Mouse (Mus musculus) kidney, postnatal 0 days (tissue): ENCODE measurements around the gene Tbc1d22b. TPM values are rescaled to one million over a fixed set of nuclear protein-coding genes. Genes with fewer than 3 reads are reported as not detected.

ENCODE experiments used
- ATAC-seq: fragments of 200-750 bp; cut with Nextera tagmentation; replicated peaks from 2 replicates; pipeline ENCODE4 v1.8.0; 2017; ENCODE audit warnings: low read depth, moderate number of reproducible peaks, moderate TSS enrichment, moderate library complexity; ENCODE audit not compliant: low FRiP score
- DNase-seq: peaks from one replicate; pipeline ENCODE4 v3.0.0-alpha.2; 2016; ENCODE audit warnings: low spot score
- H3K27ac ChIP-seq: fragments of 300-500 bp; sonication (generic); 2 replicates; pipeline ENCODE4 v1.5.1; 2014; ENCODE audit warnings: mild to moderate bottlenecking
- H3K27me3 ChIP-seq: fragments of 300-500 bp; sonication (generic); 2 replicates; pipeline ENCODE4 v1.6.1; 2014; ENCODE audit warnings: low read length, mixed read lengths; ENCODE audit not compliant: insufficient read depth
- H3K36me3 ChIP-seq: fragments of 300-500 bp; sonication (generic); 2 replicates; pipeline ENCODE4 v1.6.1; 2014; ENCODE audit warnings: low read length, mixed read lengths; ENCODE audit not compliant: insufficient read depth
- H3K4me1 ChIP-seq: fragments of 300-500 bp; sonication (generic); replicated peaks from 2 replicates; pipeline ENCODE4 v1.6.1; 2014; ENCODE audit warnings: antibody characterized with exemption, low read length, mixed read lengths; ENCODE audit not compliant: insufficient read depth
- H3K4me2 ChIP-seq: fragments of 300-500 bp; sonication (generic); 2 replicates; pipeline ENCODE4 v1.6.1; 2014; ENCODE audit warnings: mild to moderate bottlenecking, low read length, moderate library complexity, mixed read lengths
- H3K4me3 ChIP-seq: fragments of 300-500 bp; sonication (generic); replicated peaks from 2 replicates; pipeline ENCODE4 v1.5.1; 2014; ENCODE audit warnings: low read depth, low read length
- H3K9ac ChIP-seq: fragments of 300-500 bp; sonication (generic); 2 replicates; pipeline ENCODE4 v1.6.1; 2014; ENCODE audit warnings: low read depth, low read length
- H3K9me3 ChIP-seq: fragments of 300-500 bp; sonication (generic); replicated peaks from 2 replicates; pipeline ENCODE4 v1.6.1; 2016; ENCODE audit warnings: low read length, inconsistent platforms, mixed read lengths
- CTCF ChIP-seq: IDR thresholded peaks from 2 replicates; pipeline ENCODE4 v1.5.1; 2016; ENCODE audit warnings: antibody characterized with exemption, low read depth, mild to moderate bottlenecking, moderate library complexity
- WGBS: fragments of 180-500 bp; shearing (Covaris S2); extraction: QIAGEN DNeasy Blood & Tissue Kit; methylation state at CpG from one replicate; pipeline ENCODE4 v1.1.7; 2014; 5-methylcytosine and 5-hydroxymethylcytosine counted together
- polyA plus RNA-seq: library from polyadenylated mRNA; unstranded; fragments of >200 nt; fragmentation: Nextera tagmentation; extraction: Ambion mirVana; gene quantifications from 2 replicates; pipeline ENCODE4 v1.2.1, GENCODE M21; 2015

The Tbc1d22b gene
- polyA plus RNA-seq, 1 experiment from 2014 or later: 12.0 TPM

- H3K4me3 ChIP-seq: no peak overlapping the region
- H3K9ac ChIP-seq: no peak overlapping the region
- WGBS: 90% methylated on average over 11 of the region's 11 CpGs
- H3K4me1 ChIP-seq: no peaks in the 10 kb centered on the region
- TF ChIP-seq CTCF: no peak
- no peaks in the 10 kb centered on the region for H3K9me3 ChIP-seq
- H3K27me3 ChIP-seq: no peaks in the 10 kb centered on the region
- H3K36me3 ChIP-seq: no peaks in the 10 kb centered on the region
- ATAC-seq (no peak), DNase-seq (no peak)
- H3K27ac ChIP-seq: no peak overlapping the region
- no peak overlapping the region for H3K4me2 ChIP-seq
Observed at GRCm38 (mm10) chr17:29533866-29534265, 15.7 kb upstream of the Tbc1d22b start.

GRCm38 (mm10) chr17:29540426-29540825 is 9.2 kb upstream of the Tbc1d22b start:
- DNase-seq (no peak), ATAC-seq (no peak)
- Histone ChIP-seq H3K4me1 (no peaks in the 10 kb centered on the region), H3K36me3 (no peaks in the 10 kb centered on the region), H3K4me2 (no peak overlapping the region), H3K9me3 (no peaks in the 10 kb centered on the region), H3K27me3 (no peaks in the 10 kb centered on the region), H3K4me3 (no peak overlapping the region), H3K9ac (no peak overlapping the region), H3K27ac (0 out of 2 replicates have a peak overlapping the region, but pooled peaks have one; percentile 31)
- WGBS: 78% methylated on average over 8 of the region's 8 CpGs
- TF ChIP-seq CTCF: no peak

DNA sequence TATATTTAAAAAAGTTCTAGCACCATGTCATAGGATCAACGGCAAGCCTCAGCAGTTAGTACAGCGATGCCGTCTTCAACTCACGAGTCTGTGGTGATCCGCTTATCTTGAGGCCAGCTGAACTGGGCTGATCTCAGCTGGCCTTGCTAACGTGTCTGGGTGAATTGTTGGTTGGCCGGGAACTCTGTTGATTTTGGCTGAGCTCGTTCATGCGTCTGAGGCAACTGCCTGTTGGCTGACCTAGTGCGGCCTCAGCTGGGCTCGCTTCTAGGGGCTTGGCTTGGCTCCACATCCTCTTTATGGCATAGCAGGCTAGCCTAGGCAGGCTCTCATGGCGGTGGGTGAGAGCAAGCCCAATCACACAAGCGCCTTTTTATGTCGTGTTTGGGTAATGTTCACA is 8.2 kb upstream of the Tbc1d22b start:
- TF ChIP-seq CTCF: no peak

DNA sequence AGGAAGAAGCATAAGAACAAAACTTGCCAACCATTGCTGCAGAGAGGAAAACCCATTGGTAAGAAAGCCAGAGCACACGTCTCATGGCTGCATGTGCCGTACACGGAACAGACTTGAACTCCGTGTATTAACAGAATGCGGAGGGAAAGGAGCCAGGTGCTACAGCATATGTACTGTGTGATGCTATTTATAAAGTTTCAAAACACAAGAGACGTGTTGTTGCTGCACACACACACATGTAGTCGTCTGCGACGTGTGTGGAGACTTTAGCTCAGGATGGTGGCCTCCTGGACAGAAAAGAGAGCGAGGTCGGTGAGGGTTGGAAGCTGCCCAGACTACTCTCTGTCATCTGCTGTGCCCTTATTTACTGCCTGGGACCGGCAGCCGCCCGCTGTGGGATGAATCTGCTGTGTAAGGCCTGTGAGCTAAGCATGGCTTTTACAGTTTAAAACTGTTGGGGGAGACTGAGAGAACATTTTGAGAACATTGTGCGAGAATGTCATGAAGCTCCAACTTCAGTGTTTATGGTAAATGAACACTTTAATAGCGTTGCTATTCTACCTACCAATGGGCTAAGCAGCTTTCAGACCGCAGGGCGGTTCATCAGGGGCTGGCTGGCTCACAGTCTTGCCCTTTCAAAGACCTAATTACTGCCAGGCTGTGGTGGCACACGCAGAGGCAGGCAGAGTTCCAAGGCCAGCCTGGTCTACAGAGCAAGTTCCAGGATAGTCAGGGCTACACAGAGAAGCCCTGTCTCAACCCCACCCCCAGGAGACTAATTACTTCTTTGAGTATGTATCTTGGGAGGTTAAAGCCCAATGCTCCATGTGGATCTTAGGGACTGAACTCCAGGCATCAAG is 6.5 kb upstream of the Tbc1d22b start:
- WGBS: 86% methylated on average over 19 of the region's 19 CpGs

More for the DNA sequence above, 8.2 kb upstream of the Tbc1d22b start:
- no peaks in the 10 kb centered on the region for H3K27me3 ChIP-seq
- no peak overlapping the region for H3K9ac ChIP-seq
- no peak overlapping the region for H3K4me2 ChIP-seq
- WGBS: 45% methylated on average over 14 of the region's 14 CpGs
- H3K36me3 ChIP-seq: no peaks in the 10 kb centered on the region
- H3K4me1 ChIP-seq: no peaks in the 10 kb centered on the region
- peak; percentile 87 for DNase-seq
- no peak for ATAC-seq
- peak overlapping the region; percentile 6; the same call in 1 of the 2 replicates for H3K27ac ChIP-seq
- no peaks in the 10 kb centered on the region for H3K9me3 ChIP-seq
- H3K4me3 ChIP-seq: no peak overlapping the region

DNA sequence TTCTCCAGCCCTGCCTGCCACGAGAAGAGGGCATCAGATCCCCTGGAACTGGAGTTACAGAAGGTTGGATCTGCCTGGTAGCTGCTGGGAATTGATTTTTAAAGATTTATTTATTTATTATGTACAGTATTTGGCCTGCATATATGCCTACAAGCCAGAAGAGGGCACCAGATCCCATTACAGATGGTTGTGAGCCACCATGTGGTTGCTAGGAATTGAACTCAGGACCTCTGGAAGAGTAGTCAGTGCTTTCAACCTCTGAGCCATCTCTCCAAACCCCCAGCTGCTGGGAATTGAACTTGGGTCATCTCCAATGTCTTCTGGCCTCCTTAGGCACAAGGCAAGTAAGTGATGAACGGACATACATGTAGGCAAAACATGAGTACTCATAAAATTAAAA is 5.5 kb upstream of the Tbc1d22b start:
- no peak overlapping the region for H3K4me2 ChIP-seq
- H3K36me3 ChIP-seq: no peaks in the 10 kb centered on the region
- no peak overlapping the region for H3K27ac ChIP-seq
- ATAC-seq (no peak), DNase-seq (no peak)
- H3K4me1 ChIP-seq: no peaks in the 10 kb centered on the region
- 83% methylated on average over 2 of the region's 2 CpGs for WGBS
- H3K9ac ChIP-seq: no peak overlapping the region
- H3K9me3 ChIP-seq: no peaks in the 10 kb centered on the region
- no peak for TF ChIP-seq CTCF
- no peaks in the 10 kb centered on the region for H3K27me3 ChIP-seq
- no peak overlapping the region for H3K4me3 ChIP-seq

More for the DNA sequence above, 6.5 kb upstream of the Tbc1d22b start:
- Histone ChIP-seq H3K4me3 (no peak overlapping the region), H3K4me2 (no peak overlapping the region), H3K9me3 (no peaks in the 10 kb centered on the region), H3K4me1 (no peaks in the 10 kb centered on the region), H3K27me3 (no peaks in the 10 kb centered on the region), H3K27ac (no peak overlapping the region), H3K9ac (no peak overlapping the region), H3K36me3 (no peaks in the 10 kb centered on the region)
- DNase-seq (no peak), ATAC-seq (no peak)
- TF ChIP-seq CTCF: no peak

GRCm38 (mm10) chr17:29545241-29545640 is 4.3 kb upstream of the Tbc1d22b start:
- Histone ChIP-seq H3K27me3 (no peaks in the 10 kb centered on the region), H3K9me3 (no peaks in the 10 kb centered on the region), H3K36me3 (no peaks in the 10 kb centered on the region), H3K4me3 (no peak overlapping the region), H3K9ac (no peak overlapping the region), H3K4me1 (peaks cover 2% of the 10 kb centered on the region), H3K27ac (0 out of 2 replicates have a peak overlapping the region, but pooled peaks have one; percentile 19), H3K4me2 (no peak overlapping the region)
- WGBS: 77% methylated on average over 5 of the region's 5 CpGs
- no peak for TF ChIP-seq CTCF
- no peak for ATAC-seq
- no peak for DNase-seq
